Mouse (Mus musculus) MEL (cell line): ENCODE results near the gene Zdhhc11.

Experiments used
- CTCF ChIP-seq, 3 experiments: IDR thresholded peaks in 2 of 3; conservative IDR thresholded peaks in 1 of 3; 2 replicates each; pipeline ENCODE4 v1.5.1; 2011 to 2012; ENCODE audit warnings: low read length in 3 of 3, low read depth in 2 of 3, mild to moderate bottlenecking in 2 of 3, improper control_type of control experiment in 1 of 3, inconsistent platforms in 1 of 3, mixed read lengths in 1 of 3, moderate library complexity in 1 of 3; ENCODE audit not compliant: control insufficient read depth in 1 of 3, insufficient read depth in 1 of 3, poor library complexity in 1 of 3, severe bottlenecking in 1 of 3
- E2F4 ChIP-seq: IDR thresholded peaks from 2 replicates; pipeline ENCODE4 v1.6.1; 2011; ENCODE audit warnings: low read depth, low read length, improper control_type of control experiment, borderline replicate concordance
- GABPA ChIP-seq: IDR thresholded peaks from 2 replicates; pipeline ENCODE4 v1.6.1; 2012; ENCODE audit warnings: low read depth, mild to moderate bottlenecking, inconsistent platforms, low read length, improper control_type of control experiment, moderate library complexity
- MAX ChIP-seq: IDR thresholded peaks from 2 replicates; pipeline ENCODE4 v1.6.1; 2011; ENCODE audit warnings: low read length, improper control_type of control experiment
- MAZ ChIP-seq: IDR thresholded peaks from 2 replicates; pipeline ENCODE4 v1.6.1; 2012; ENCODE audit warnings: low read depth, mild to moderate bottlenecking, inconsistent platforms, low read length, improper control_type of control experiment

DNA sequence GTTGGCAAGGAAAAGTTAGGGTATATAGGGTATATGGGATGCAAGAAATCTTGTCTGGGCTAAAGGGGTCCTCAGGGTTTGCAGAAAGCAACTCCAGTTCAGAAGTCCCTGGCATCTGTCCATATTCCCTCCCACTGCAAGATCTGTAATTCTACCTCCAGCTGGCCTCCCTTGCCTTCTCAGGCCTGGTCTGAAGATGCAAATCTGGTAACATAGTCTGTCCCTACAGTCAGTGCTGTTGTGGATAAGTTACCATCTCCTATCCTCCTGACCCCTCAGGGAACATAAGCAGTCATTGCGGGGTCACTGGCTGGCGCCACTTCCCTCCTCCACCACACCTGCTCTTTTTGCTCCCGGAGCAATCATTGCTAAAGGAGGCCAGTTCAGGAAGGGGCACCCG, 52.3 kb downstream of the Zdhhc11 start:
- no peak for TF ChIP-seq CTCF (IDR thresholded peaks at IDR 0.05 in 2 of 3, conservative IDR thresholded peaks at IDR 0.05 in 1 of 3; ENCODE audit: control insufficient read depth in 1 of 3, insufficient read depth in 1 of 3, low read depth in 2 of 3, low read length in 3 of 3, poor library complexity in 1 of 3, severe bottlenecking in 1 of 3)
- TF ChIP-seq MAX, result no peak
- TF ChIP-seq GABPA, result no peak
- TF ChIP-seq E2F4, result no peak
- TF ChIP-seq MAZ, result no peak
